Mouse (Mus musculus) heart, embryonic 14.5 days (tissue): Measurements from ENCODE around the gene Hid1. TPM values are rescaled to one million over a fixed set of nuclear protein-coding genes. Genes with fewer than 3 reads are reported as not detected.
A peak's percentile ranks its signal among the peaks of the same experiment; 100 is the strongest.

Experiments
- ATAC-seq: fragments of 200-750 bp; cut with Nextera tagmentation; 2 replicates; pipeline ENCODE4 v1.8.0; 2017; ENCODE audit warnings: low read depth, moderate TSS enrichment; ENCODE audit not compliant: insufficient number of reproducible peaks, insufficient read depth, low FRiP score
- H3K27ac ChIP-seq, 2 experiments: fragments of 200-500 bp in 1 of 2; fragments of 300-500 bp in 1 of 2; sonication (generic) in 1 of 2; replicated peaks in 1 of 2; 2 replicates each; pipeline ENCODE4 v1.5.1; 2012 to 2014; ENCODE audit warnings: low read depth in 2 of 2, low read length in 2 of 2, control low read depth in 1 of 2, mild to moderate bottlenecking in 1 of 2, mixed read lengths in 1 of 2; ENCODE audit not compliant: control insufficient read depth in 1 of 2, insufficient read depth in 1 of 2
- H3K27me3 ChIP-seq: fragments of 300-500 bp; sonication (generic); 2 replicates; pipeline ENCODE4 v1.6.1; 2014; ENCODE audit warnings: mild to moderate bottlenecking, low read length, control low read depth; ENCODE audit not compliant: control insufficient read depth, insufficient read depth
- H3K36me3 ChIP-seq: fragments of 300-500 bp; sonication (generic); 2 replicates; pipeline ENCODE4 v1.6.1; 2014; ENCODE audit warnings: mild to moderate bottlenecking, control low read depth, low read length, mixed read lengths; ENCODE audit not compliant: control insufficient read depth, insufficient read depth
- H3K4me1 ChIP-seq, 2 experiments: fragments of 200-500 bp in 1 of 2; fragments of 300-500 bp in 1 of 2; sonication (generic) in 1 of 2; 2 replicates each; pipeline ENCODE4 v1.6.1; 2012 to 2014; ENCODE audit warnings: low read length in 2 of 2, control low read depth in 1 of 2, mixed read lengths in 1 of 2; ENCODE audit not compliant: control insufficient read depth in 2 of 2, insufficient read depth in 2 of 2
- H3K4me2 ChIP-seq: fragments of 300-500 bp; sonication (generic); 2 replicates; pipeline ENCODE4 v1.6.1; 2014; ENCODE audit warnings: mild to moderate bottlenecking, low read length
- H3K4me3 ChIP-seq, 2 experiments: fragments of 200-500 bp in 1 of 2; fragments of 300-500 bp in 1 of 2; sonication (generic) in 1 of 2; 2 replicates each; pipeline ENCODE4 v1.5.1; 2012 to 2014; ENCODE audit warnings: low read length in 2 of 2, mild to moderate bottlenecking in 2 of 2, control low read depth in 1 of 2, low read depth in 1 of 2, moderate library complexity in 1 of 2; ENCODE audit not compliant: control insufficient read depth in 1 of 2, insufficient read depth in 1 of 2
- H3K9ac ChIP-seq: fragments of 300-500 bp; sonication (generic); 2 replicates; pipeline ENCODE4 v1.6.1; 2014; ENCODE audit warnings: mild to moderate bottlenecking, low read length
- H3K9me3 ChIP-seq: fragments of 300-500 bp; sonication (generic); 2 replicates; pipeline ENCODE4 v1.6.1; 2016; ENCODE audit warnings: low read length, control low read depth; ENCODE audit not compliant: control insufficient read depth
- WGBS: fragments of 180-500 bp; shearing (Covaris S2); extraction: QIAGEN DNeasy Blood & Tissue Kit; methylation state at CpG from one replicate; pipeline ENCODE4 v1.1.7; 2014; 5-methylcytosine and 5-hydroxymethylcytosine counted together
- polyA plus RNA-seq: library from polyadenylated mRNA; unstranded; fragments of >200 nt; fragmentation: Nextera tagmentation; extraction: Ambion mirVana; gene quantifications from 2 replicates; pipeline ENCODE4 v1.2.1, GENCODE M21; 2014

Gene Hid1
- polyA plus RNA-seq, 1 experiment from 2014 or later, result 7.4 TPM

GRCm38 (mm10) chr11:115366039-115366705, 1.4 kb downstream of the Hid1 start:
- H3K4me3 ChIP-seq, result peak overlapping the region in 1 of 2 experiments; percentile 58; a peak in 2 of 4 replicates
- no peaks in the 10 kb centered on the region for H3K36me3 ChIP-seq
- 27% methylated on average over 7 of the region's 7 CpGs for WGBS
- H3K27me3 ChIP-seq, result peaks cover 34% of the 10 kb centered on the region
- peak overlapping the region; percentile 95 for H3K4me2 ChIP-seq
- no peak for ATAC-seq
- no peaks in the 10 kb centered on the region for H3K9me3 ChIP-seq
- H3K9ac ChIP-seq, result no peak overlapping the region
- peaks cover 8 to 21% of the 10 kb centered on the region in 2 experiments for H3K4me1 ChIP-seq
- peak overlapping the region in 1 of 2 experiments; percentile 24; a peak in 1 of 4 replicates for H3K27ac ChIP-seq

GRCm38 (mm10) chr11:115364136-115364535, 3.4 kb downstream of the Hid1 start:
- 76% methylated on average over 3 of the region's 3 CpGs for WGBS

DNA sequence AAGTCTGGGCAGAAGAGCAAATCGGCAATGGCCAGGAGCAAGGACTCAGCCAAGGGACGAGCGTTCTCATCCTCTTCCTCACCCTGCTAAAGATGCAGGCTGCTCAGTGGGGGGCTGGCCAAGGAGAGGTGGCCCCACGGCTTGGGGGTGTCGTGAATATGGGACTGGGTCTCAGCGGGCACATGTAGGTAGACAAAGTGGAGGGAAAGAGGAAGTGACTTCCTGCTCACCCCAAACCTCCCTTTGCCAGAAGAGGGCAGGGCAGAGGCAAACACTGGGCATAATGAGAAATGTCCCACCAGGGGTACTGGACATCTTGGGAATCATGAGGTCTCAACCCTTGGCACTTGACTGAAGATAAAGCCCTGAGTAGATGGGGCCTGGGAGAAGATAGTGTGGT, 7.8 kb downstream of the Hid1 start:
- Histone ChIP-seq H3K4me1 (peaks cover 5 to 7% of the 10 kb centered on the region in 2 experiments; a peak in 3 of 4 replicates), H3K27me3 (peaks cover 21% of the 10 kb centered on the region), H3K9ac (no peak overlapping the region), H3K9me3 (no peaks in the 10 kb centered on the region), H3K27ac (peak overlapping the region in 1 of 2 experiments; percentile 57; a peak in 1 of 4 replicates), H3K36me3 (no peaks in the 10 kb centered on the region), H3K4me2 (no peak overlapping the region), H3K4me3 (no peak overlapping the region)
- WGBS, result 50% methylated on average over 6 of the region's 6 CpGs
- ATAC-seq, result no peak

More at GRCm38 (mm10) chr11:115364136-115364535, 3.4 kb downstream of the Hid1 start:
- no peak overlapping the region for H3K4me2 ChIP-seq
- no peak overlapping the region for H3K4me3 ChIP-seq
- no peaks in the 10 kb centered on the region for H3K36me3 ChIP-seq
- H3K4me1 ChIP-seq, result peaks cover 9 to 27% of the 10 kb centered on the region in 2 experiments
- no peaks in the 10 kb centered on the region for H3K9me3 ChIP-seq
- peaks cover 29% of the 10 kb centered on the region for H3K27me3 ChIP-seq
- no peak overlapping the region for H3K27ac ChIP-seq
- no peak overlapping the region for H3K9ac ChIP-seq
- ATAC-seq, result no peak

GRCm38 (mm10) chr11:115359293-115359692, 8.3 kb downstream of the Hid1 start:
- Histone ChIP-seq H3K27me3 (peaks cover 20% of the 10 kb centered on the region), H3K4me1 (peaks cover 5 to 7% of the 10 kb centered on the region in 2 experiments; a peak in 3 of 4 replicates), H3K27ac (peak overlapping the region in 1 of 2 experiments; percentile 57; a peak in 1 of 4 replicates), H3K9ac (no peak overlapping the region), H3K36me3 (no peaks in the 10 kb centered on the region), H3K9me3 (no peaks in the 10 kb centered on the region), H3K4me3 (no peak overlapping the region), H3K4me2 (no peak overlapping the region)
- no peak for ATAC-seq
- 40% methylated on average over 3 of the region's 3 CpGs for WGBS

DNA sequence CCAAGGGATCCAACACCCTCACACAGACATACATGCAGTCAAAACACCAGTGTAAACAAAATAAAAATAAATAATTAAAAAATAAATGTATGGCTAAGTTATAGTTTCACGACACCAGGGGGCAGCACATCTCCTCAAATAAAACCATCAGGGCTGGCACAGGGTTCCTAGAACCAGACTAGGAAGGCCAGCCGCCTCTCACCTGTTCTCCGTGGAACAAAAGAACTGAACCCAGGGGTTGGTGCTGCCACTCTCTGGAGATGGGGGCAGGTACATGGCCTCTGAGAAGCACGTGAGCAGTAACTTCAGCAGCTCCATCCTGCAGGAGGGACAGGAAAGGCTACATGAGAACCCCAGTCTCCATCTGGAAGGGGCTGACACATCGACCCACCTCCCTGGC, 9.1 kb downstream of the Hid1 start:
- Histone ChIP-seq H3K9ac (no peak overlapping the region), H3K4me3 (no peak overlapping the region), H3K27ac (no peak overlapping the region), H3K4me1 (peaks cover 5 to 7% of the 10 kb centered on the region in 2 experiments; a peak in 3 of 4 replicates), H3K9me3 (no peaks in the 10 kb centered on the region), H3K4me2 (no peak overlapping the region), H3K27me3 (peaks cover 16% of the 10 kb centered on the region), H3K36me3 (no peaks in the 10 kb centered on the region)
- ATAC-seq, result no peak
- WGBS, result 23% methylated on average over 5 of the region's 5 CpGs

DNA sequence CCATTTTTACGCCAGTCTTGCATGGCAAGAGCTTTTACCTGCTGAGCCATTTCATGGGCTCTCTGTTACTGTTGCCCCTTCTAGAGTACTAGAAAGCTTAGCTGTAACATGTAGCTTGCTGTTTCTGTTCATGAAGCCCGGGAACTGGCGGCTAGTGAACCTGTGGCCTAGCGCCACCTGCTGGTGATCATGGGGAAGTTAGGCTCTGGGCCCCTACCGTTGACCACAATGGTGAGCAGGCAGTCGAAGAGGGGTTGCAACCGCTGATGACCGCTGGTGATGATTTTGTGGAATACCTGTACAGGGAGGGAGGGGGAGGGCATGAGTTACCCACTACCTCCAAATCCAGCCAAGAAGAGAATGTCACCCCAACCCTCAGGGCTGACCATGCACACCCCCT, 13.4 kb downstream of the Hid1 start:
- Histone ChIP-seq H3K27ac (no peak overlapping the region), H3K9ac (no peak overlapping the region), H3K4me2 (no peak overlapping the region), H3K4me3 (no peak overlapping the region), H3K27me3 (peaks cover 29% of the 10 kb centered on the region), H3K4me1 (peaks cover 1 to 5% of the 10 kb centered on the region in 2 experiments; a peak in 3 of 4 replicates), H3K36me3 (no peaks in the 10 kb centered on the region), H3K9me3 (no peaks in the 10 kb centered on the region)
- ATAC-seq, result no peak
- 8% methylated on average over 8 of the region's 8 CpGs for WGBS

GRCm38 (mm10) chr11:115353375-115353774, 14.2 kb downstream of the Hid1 start:
- no peak overlapping the region for H3K4me2 ChIP-seq
- no peaks in the 10 kb centered on the region for H3K9me3 ChIP-seq
- peaks cover 32% of the 10 kb centered on the region for H3K27me3 ChIP-seq
- H3K36me3 ChIP-seq, result no peaks in the 10 kb centered on the region
- H3K27ac ChIP-seq, result no peak overlapping the region
- no peaks in the 10 kb centered on the region for H3K4me1 ChIP-seq
- WGBS, result 84% methylated on average over 5 of the region's 5 CpGs
- no peak for ATAC-seq
- no peak overlapping the region for H3K9ac ChIP-seq
- no peak overlapping the region for H3K4me3 ChIP-seq
